Mouse (Mus musculus): ENCODE measurements around the gene Pgf. TPM values are rescaled to one million over a fixed set of nuclear protein-coding genes. Genes with fewer than 3 reads are reported as not detected.

The Pgf gene
- polyA plus RNA-seq, 1 experiment from 2014 or later: 15.9 TPM

- no peak overlapping the region for H3K4me3 ChIP-seq (replicated peaks)
- WGBS: 75% methylated on average over 7 of the region's 7 CpGs
These were observed 12.7 kb upstream of the Pgf start for GRCm38 (mm10) chr12:85190290-85190689.

GRCm38 (mm10) chr12:85186361-85186760 lies 8.8 kb upstream of the Pgf start:
- 63% methylated on average over 7 of the region's 7 CpGs for WGBS
- Histone ChIP-seq H3K4me1 (peaks cover 24% of the 10 kb centered on the region), H3K27me3 (peaks cover 4% of the 10 kb centered on the region; the same call in 1 of the 2 replicates), H3K36me3 (no peaks in the 10 kb centered on the region), H3K9me3 (replicated peaks) (no peaks in the 10 kb centered on the region), H3K4me3 (replicated peaks) (no peak overlapping the region), H3K4me2 (replicated peaks) (no peak overlapping the region), H3K27ac (replicated peaks) (peak overlapping the region; percentile 29; the same call in 1 of the 2 replicates), H3K9ac (no peak overlapping the region)
- no peak for ATAC-seq (ENCODE audit: insufficient number of reproducible peaks, low FRiP score, low TSS enrichment, low read depth)

More at GRCm38 (mm10) chr12:85190290-85190689, 12.7 kb upstream of the Pgf start:
- Histone ChIP-seq H3K36me3 (no peaks in the 10 kb centered on the region), H3K4me2 (replicated peaks) (no peak overlapping the region), H3K9ac (no peak overlapping the region), H3K4me1 (peaks cover 34% of the 10 kb centered on the region), H3K9me3 (replicated peaks) (no peaks in the 10 kb centered on the region), H3K27me3 (no peaks in the 10 kb centered on the region), H3K27ac (replicated peaks) (no peak overlapping the region)
- ATAC-seq (ENCODE audit: insufficient number of reproducible peaks, low FRiP score, low TSS enrichment, low read depth): no peak

- no peak overlapping the region for H3K4me2 ChIP-seq (replicated peaks)
- H3K36me3 ChIP-seq: no peaks in the 10 kb centered on the region
- peaks cover 4% of the 10 kb centered on the region; the same call in 1 of the 2 replicates for H3K27me3 ChIP-seq
- no peak for ATAC-seq (ENCODE audit: insufficient number of reproducible peaks, low FRiP score, low TSS enrichment, low read depth)
- H3K4me1 ChIP-seq: peaks cover 26% of the 10 kb centered on the region
- H3K4me3 ChIP-seq (replicated peaks): no peak overlapping the region
- H3K9me3 ChIP-seq (replicated peaks): no peaks in the 10 kb centered on the region
- no peak overlapping the region for H3K9ac ChIP-seq
- H3K27ac ChIP-seq (replicated peaks): peak overlapping the region; percentile 29; the same call in 1 of the 2 replicates
- 45% methylated on average over 8 of the region's 8 CpGs for WGBS
These were observed 8.2 kb upstream of the Pgf start for GRCm38 (mm10) chr12:85185810-85186209.

- no peak for ATAC-seq (ENCODE audit: insufficient number of reproducible peaks, low FRiP score, low TSS enrichment, low read depth)
- Histone ChIP-seq H3K4me2 (replicated peaks) (no peak overlapping the region), H3K9ac (no peak overlapping the region), H3K36me3 (no peaks in the 10 kb centered on the region), H3K4me3 (replicated peaks) (no peak overlapping the region), H3K27me3 (peaks cover 4% of the 10 kb centered on the region; the same call in 1 of the 2 replicates), H3K27ac (replicated peaks) (no peak overlapping the region), H3K9me3 (replicated peaks) (no peaks in the 10 kb centered on the region), H3K4me1 (peaks cover 26% of the 10 kb centered on the region)
- WGBS: 64% methylated on average over 5 of the region's 5 CpGs
These were observed 6.5 kb upstream of the Pgf start for GRCm38 (mm10) chr12:85184118-85184517.

GRCm38 (mm10) chr12:85182898-85183297 lies 5.3 kb upstream of the Pgf start:
- ATAC-seq (ENCODE audit: insufficient number of reproducible peaks, low FRiP score, low TSS enrichment, low read depth): no peak
- Histone ChIP-seq H3K36me3 (no peaks in the 10 kb centered on the region), H3K4me1 (peaks cover 26% of the 10 kb centered on the region), H3K4me3 (replicated peaks) (no peak overlapping the region), H3K4me2 (replicated peaks) (no peak overlapping the region), H3K27me3 (peaks cover 4% of the 10 kb centered on the region; the same call in 1 of the 2 replicates), H3K27ac (replicated peaks) (no peak overlapping the region), H3K9ac (no peak overlapping the region), H3K9me3 (replicated peaks) (no peaks in the 10 kb centered on the region)
- WGBS: 56% methylated on average over 5 of the region's 5 CpGs

- peaks cover 4% of the 10 kb centered on the region; the same call in 1 of the 2 replicates for H3K27me3 ChIP-seq
- H3K27ac ChIP-seq (replicated peaks): no peak overlapping the region
- no peaks in the 10 kb centered on the region for H3K9me3 ChIP-seq (replicated peaks)
- no peak overlapping the region for H3K4me3 ChIP-seq (replicated peaks)
- peaks cover 29% of the 10 kb centered on the region for H3K4me1 ChIP-seq
- peak overlapping the region; percentile 24; the same call in 1 of the 2 replicates for H3K4me2 ChIP-seq (replicated peaks)
- 9% methylated on average over 8 of the region's 8 CpGs for WGBS
- ATAC-seq (ENCODE audit: insufficient number of reproducible peaks, low FRiP score, low TSS enrichment, low read depth): no peak
- no peaks in the 10 kb centered on the region for H3K36me3 ChIP-seq
- H3K9ac ChIP-seq: no peak overlapping the region
These were observed 4.7 kb upstream of the Pgf start for GRCm38 (mm10) chr12:85182345-85182643.

- Histone ChIP-seq H3K9me3 (replicated peaks) (no peaks in the 10 kb centered on the region), H3K36me3 (no peaks in the 10 kb centered on the region), H3K27ac (replicated peaks) (peak overlapping the region; percentile 22; the same call in 1 of the 2 replicates), H3K4me2 (replicated peaks) (peak overlapping the region; percentile 24; the same call in 1 of the 2 replicates), H3K9ac (no peak overlapping the region), H3K4me1 (peaks cover 35% of the 10 kb centered on the region), H3K4me3 (replicated peaks) (no peak overlapping the region), H3K27me3 (peaks cover 4% of the 10 kb centered on the region; the same call in 1 of the 2 replicates)
- 12% methylated on average over 17 of the region's 17 CpGs for WGBS
- ATAC-seq (ENCODE audit: insufficient number of reproducible peaks, low FRiP score, low TSS enrichment, low read depth): no peak
These were observed 4.1 kb upstream of the Pgf start for GRCm38 (mm10) chr12:85181475-85182344.

- whole genome bisulfite sequencing: 65% methylated on average over 2 of the region's 2 CpGs
- no peaks in the 10 kb centered on the region for H3K9me3 ChIP-seq (replicated peaks)
- H3K4me1 ChIP-seq: peaks cover 62% of the 10 kb centered on the region
- no peak overlapping the region for H3K4me3 ChIP-seq (replicated peaks)
- no peak overlapping the region for H3K9ac ChIP-seq
- H3K4me2 ChIP-seq (replicated peaks): no peak overlapping the region
- H3K27ac ChIP-seq (replicated peaks): no peak overlapping the region
- peaks cover 4% of the 10 kb centered on the region; the same call in 1 of the 2 replicates for H3K27me3 ChIP-seq
- ATAC-seq (ENCODE audit: insufficient number of reproducible peaks, low FRiP score, low TSS enrichment, low read depth): no peak
- no peaks in the 10 kb centered on the region for H3K36me3 ChIP-seq
These were observed 704 bp upstream of the Pgf start for GRCm38 (mm10) chr12:85178294-85178693.

GRCm38 (mm10) chr12:85176846-85177523 lies 605 bp downstream of the Pgf start:
- Histone ChIP-seq H3K4me3 (replicated peaks) (peak overlapping the region; percentile 42), H3K4me1 (peaks cover 50% of the 10 kb centered on the region), H3K9ac (no peak overlapping the region; the same call in none of the 2 replicates), H3K27me3 (no peaks in the 10 kb centered on the region; the same call in 1 of the 2 replicates), H3K36me3 (no peaks in the 10 kb centered on the region), H3K4me2 (replicated peaks) (peak overlapping the region; percentile 80), H3K9me3 (replicated peaks) (no peaks in the 10 kb centered on the region), H3K27ac (replicated peaks) (no peak overlapping the region; the same call in 1 of the 2 replicates)
- WGBS: 2% methylated on average over 32 of the region's 32 CpGs
- ATAC-seq (ENCODE audit: insufficient number of reproducible peaks, low FRiP score, low TSS enrichment, low read depth): peak; percentile 64; the same call in 1 of the 2 replicates

- H3K27ac ChIP-seq (replicated peaks): 0 out of 2 replicates have a peak overlapping the region, but pooled peaks have one; percentile 8
- no peak overlapping the region for H3K9ac ChIP-seq
- H3K9me3 ChIP-seq (replicated peaks): no peaks in the 10 kb centered on the region
- H3K4me1 ChIP-seq: peaks cover 46% of the 10 kb centered on the region
- peak; percentile 69 for ATAC-seq (ENCODE audit: insufficient number of reproducible peaks, low FRiP score, low TSS enrichment, low read depth)
- peak overlapping the region; percentile 42 for H3K4me3 ChIP-seq (replicated peaks)
- 18% methylated on average over 11 of the region's 11 CpGs for WGBS
- H3K27me3 ChIP-seq: no peaks in the 10 kb centered on the region; the same call in 1 of the 2 replicates
- H3K36me3 ChIP-seq: no peaks in the 10 kb centered on the region
- peak overlapping the region; percentile 80 for H3K4me2 ChIP-seq (replicated peaks)
These were observed 1.4 kb downstream of the Pgf start for GRCm38 (mm10) chr12:85175926-85176845.

All from embryonic facial prominence, embryonic 15.5 days (tissue).